Mouse (Mus musculus) neural tube, embryonic 13.5 days (tissue): ENCODE results near the gene Chst8. TPM values are rescaled to one million over a fixed set of nuclear protein-coding genes. Genes with fewer than 3 reads are reported as not detected.

Source experiments
- ATAC-seq: fragments of 200-750 bp; cut with Nextera tagmentation; 2 replicates; pipeline ENCODE4 v1.8.0; 2017; ENCODE audit warnings: low read depth, mild to moderate bottlenecking, moderate TSS enrichment, moderate library complexity
- H3K27ac ChIP-seq: fragments of 300-500 bp; sonication (generic); replicated peaks from 2 replicates; pipeline ENCODE4 v1.5.1; 2015; ENCODE audit warnings: moderate library complexity, mild to moderate bottlenecking, inconsistent platforms
- H3K27me3 ChIP-seq: fragments of 300-500 bp; sonication (generic); 2 replicates; pipeline ENCODE4 v1.6.1; 2015; ENCODE audit warnings: mild to moderate bottlenecking, inconsistent platforms
- H3K36me3 ChIP-seq: fragments of 300-500 bp; sonication (generic); 2 replicates; pipeline ENCODE4 v1.6.1; 2015; ENCODE audit warnings: mild to moderate bottlenecking, inconsistent platforms
- H3K4me1 ChIP-seq: fragments of 300-500 bp; sonication (generic); replicated peaks from 2 replicates; pipeline ENCODE4 v1.6.1; 2015; ENCODE audit warnings: inconsistent platforms
- H3K4me2 ChIP-seq: fragments of 300-500 bp; sonication (generic); 2 replicates; pipeline ENCODE4 v1.6.1; 2015; ENCODE audit warnings: inconsistent platforms, mild to moderate bottlenecking, moderate library complexity
- H3K4me3 ChIP-seq: fragments of 300-500 bp; sonication (generic); 2 replicates; pipeline ENCODE4 v1.5.1; 2015; ENCODE audit warnings: mild to moderate bottlenecking, inconsistent platforms
- H3K9ac ChIP-seq: fragments of 300-500 bp; sonication (generic); 2 replicates; pipeline ENCODE4 v1.6.1; 2015; ENCODE audit warnings: moderate library complexity, mild to moderate bottlenecking, inconsistent platforms
- H3K9me3 ChIP-seq: fragments of 300-500 bp; sonication (generic); 2 replicates; pipeline ENCODE4 v1.6.1; 2016; ENCODE audit warnings: inconsistent platforms
- WGBS: fragments of 180-500 bp; shearing (Covaris S2); methylation state at CpG from one replicate; pipeline ENCODE4 v1.1.7; 2015; 5-methylcytosine and 5-hydroxymethylcytosine counted together
- polyA plus RNA-seq: library from polyadenylated mRNA; unstranded; fragments of >200 nt; fragmentation: Nextera tagmentation; extraction: Ambion mirVana; gene quantifications from 2 replicates; pipeline ENCODE4 v1.2.1, GENCODE M21; 2015

Gene Chst8
- polyA plus RNA-seq, 1 experiment from 2014 or later: 42.1 TPM

DNA sequence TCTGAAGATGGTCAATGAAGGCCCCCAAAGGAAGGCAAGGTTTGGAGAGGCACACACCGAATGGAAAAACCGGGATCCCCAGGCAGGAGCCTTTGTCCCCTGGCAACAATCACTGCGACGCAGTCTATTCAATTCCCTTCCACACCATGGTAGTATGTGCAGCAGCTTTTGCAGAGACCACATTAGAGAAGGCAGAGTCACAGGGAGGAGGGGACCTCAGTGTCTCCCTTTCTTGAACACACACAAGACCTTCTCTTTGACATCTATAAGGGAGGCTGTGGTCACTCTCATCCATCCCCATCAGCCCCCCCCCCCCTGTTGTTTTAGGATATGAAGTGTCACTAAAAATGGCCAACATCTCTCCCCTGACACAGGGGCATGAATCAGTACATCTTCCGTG is 39.2 kb downstream of the Chst8 start:
- Histone ChIP-seq H3K9me3 (no peaks in the 10 kb centered on the region), H3K9ac (no peak overlapping the region), H3K27me3 (no peaks in the 10 kb centered on the region), H3K4me3 (no peak overlapping the region), H3K4me1 (peaks cover 53% of the 10 kb centered on the region), H3K4me2 (peak overlapping the region; percentile 43), H3K27ac (peak overlapping the region; percentile 92), H3K36me3 (no peaks in the 10 kb centered on the region)
- WGBS: 29% methylated on average over 5 of the region's 5 CpGs
- peak; percentile 51 for ATAC-seq

DNA sequence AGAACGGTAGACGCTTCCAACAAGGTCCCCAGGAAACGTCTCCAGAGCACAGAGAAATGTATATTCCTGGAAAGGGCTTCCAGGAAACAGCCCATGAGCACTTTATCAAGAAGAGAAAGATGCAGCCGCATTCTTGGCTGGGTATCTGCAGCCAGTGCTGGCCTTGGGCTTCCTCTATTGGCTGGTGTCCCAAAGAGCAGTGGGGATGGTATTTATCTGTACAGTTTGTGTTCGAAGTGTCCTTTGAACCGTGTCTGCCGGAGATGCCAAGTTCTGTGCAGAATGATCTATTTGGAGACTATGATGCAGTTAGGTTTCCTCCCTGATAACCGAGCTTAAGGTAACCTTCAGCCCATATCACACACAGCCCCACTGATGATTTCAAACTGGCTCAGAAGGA is 43.0 kb downstream of the Chst8 start:
- Histone ChIP-seq H3K27ac (no peak overlapping the region), H3K4me2 (no peak overlapping the region), H3K27me3 (no peaks in the 10 kb centered on the region), H3K36me3 (no peaks in the 10 kb centered on the region), H3K9ac (no peak overlapping the region), H3K4me1 (peaks cover 47% of the 10 kb centered on the region), H3K9me3 (no peaks in the 10 kb centered on the region), H3K4me3 (no peak overlapping the region)
- WGBS: 79% methylated on average over 8 of the region's 8 CpGs
- no peak for ATAC-seq

DNA sequence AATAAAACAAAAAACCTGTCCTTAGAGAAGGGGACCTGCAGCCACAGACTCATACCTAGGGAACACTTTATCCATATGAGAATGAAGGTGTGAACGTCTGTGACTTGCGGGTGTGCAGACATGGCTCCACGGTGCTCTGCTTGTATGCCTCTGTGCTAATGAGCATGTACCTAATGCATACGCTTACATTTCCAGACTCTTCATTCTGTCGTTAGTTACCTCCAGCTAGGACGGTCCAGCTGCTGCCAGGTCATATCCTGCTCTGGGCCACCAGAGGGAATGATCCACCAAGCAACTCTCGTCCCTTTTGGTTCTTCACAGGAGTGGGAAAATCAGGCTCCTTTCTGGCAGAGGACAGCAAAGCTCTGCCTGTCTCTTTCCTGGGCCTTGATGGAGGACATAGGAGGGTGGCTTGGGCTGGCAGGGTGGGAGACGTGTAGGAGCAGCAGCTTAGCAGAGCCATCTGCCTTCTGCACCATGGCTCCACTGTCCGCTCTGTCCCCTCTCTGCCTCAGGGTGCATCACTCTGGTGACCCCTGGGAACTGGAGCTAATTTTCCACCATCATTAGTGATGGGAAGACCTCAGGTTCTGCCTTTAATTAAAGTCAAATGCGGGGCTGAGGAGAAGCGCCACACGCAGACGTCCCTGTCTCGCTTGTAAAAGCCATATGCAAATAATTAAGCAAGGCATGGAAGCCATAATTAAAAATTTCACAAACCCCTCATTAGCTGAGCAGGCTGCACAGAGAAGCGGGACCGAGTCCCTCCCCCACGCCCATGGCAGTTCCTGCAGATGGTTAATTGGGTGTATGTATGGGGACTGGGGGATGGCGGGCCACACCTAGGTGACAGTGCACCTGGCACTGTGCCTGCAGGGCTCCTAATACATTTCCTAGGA is 48.0 kb downstream of the Chst8 start:
- Histone ChIP-seq H3K27ac (peak overlapping the region; percentile 89), H3K9me3 (no peaks in the 10 kb centered on the region), H3K4me3 (no peak overlapping the region), H3K4me2 (peak overlapping the region; percentile 17; the same call in 1 of the 2 replicates), H3K36me3 (no peaks in the 10 kb centered on the region), H3K27me3 (no peaks in the 10 kb centered on the region), H3K4me1 (peaks cover 41% of the 10 kb centered on the region), H3K9ac (peak overlapping the region; percentile 57; the same call in 1 of the 2 replicates)
- ATAC-seq: peak; percentile 87
- WGBS: 35% methylated on average over 18 of the region's 18 CpGs

DNA sequence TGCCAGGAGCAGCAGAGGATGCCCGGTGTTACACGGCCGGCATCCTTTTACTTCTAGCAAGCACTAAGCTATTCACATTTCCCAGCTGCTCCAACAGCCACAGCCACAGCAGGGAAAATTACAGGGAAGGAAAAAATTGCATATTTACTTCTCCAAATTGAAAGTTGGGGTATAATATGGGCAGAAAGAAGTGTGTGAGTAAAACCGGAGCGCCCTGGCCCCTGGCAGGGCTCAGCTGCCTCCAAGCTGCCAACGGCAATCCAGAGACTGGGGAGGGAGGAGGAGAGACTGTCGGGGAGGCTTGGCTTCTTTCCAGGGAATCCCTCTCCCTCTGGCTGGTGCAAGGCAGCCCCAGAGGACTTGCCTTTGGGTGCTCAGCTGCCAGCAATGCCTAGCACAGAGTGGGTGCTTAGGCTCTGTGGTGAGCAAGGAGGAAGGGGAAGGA is 53.1 kb downstream of the Chst8 start:
- Histone ChIP-seq H3K27ac (peak overlapping the region; percentile 76), H3K36me3 (no peaks in the 10 kb centered on the region), H3K4me1 (peaks cover 39% of the 10 kb centered on the region), H3K4me2 (peak overlapping the region; percentile 6), H3K9ac (no peak overlapping the region), H3K9me3 (no peaks in the 10 kb centered on the region), H3K4me3 (no peak overlapping the region), H3K27me3 (no peaks in the 10 kb centered on the region)
- 40% methylated on average over 7 of the region's 7 CpGs for WGBS
- no peak for ATAC-seq

DNA sequence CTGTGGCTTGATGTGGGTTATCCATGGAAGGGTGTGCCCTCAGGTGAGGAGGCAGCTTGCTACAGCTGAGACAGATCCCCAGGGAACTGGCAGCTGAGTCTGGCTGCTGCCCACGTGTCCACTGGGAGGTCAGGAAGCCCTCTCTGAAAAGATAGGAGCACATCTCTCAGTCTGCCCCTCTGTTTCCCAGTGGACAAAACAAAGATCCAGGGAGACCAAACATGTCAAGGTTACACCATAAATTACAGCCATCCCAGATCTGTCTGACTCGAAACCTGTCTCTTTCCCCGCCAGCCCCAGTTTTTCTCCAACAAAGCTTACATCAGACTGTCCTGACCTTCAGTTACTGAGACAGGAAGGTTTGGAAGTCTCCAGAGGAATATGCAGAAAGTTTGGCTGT is 53.8 kb downstream of the Chst8 start:
- peaks cover 39% of the 10 kb centered on the region for H3K4me1 ChIP-seq
- H3K36me3 ChIP-seq: no peaks in the 10 kb centered on the region
- 30% methylated on average over 3 of the region's 3 CpGs for WGBS
- H3K27me3 ChIP-seq: no peaks in the 10 kb centered on the region
- H3K27ac ChIP-seq: peak overlapping the region; percentile 76
- H3K4me3 ChIP-seq: no peak overlapping the region
- H3K9me3 ChIP-seq: no peaks in the 10 kb centered on the region
- ATAC-seq: no peak
- no peak overlapping the region for H3K9ac ChIP-seq
- peak overlapping the region; percentile 6 for H3K4me2 ChIP-seq

DNA sequence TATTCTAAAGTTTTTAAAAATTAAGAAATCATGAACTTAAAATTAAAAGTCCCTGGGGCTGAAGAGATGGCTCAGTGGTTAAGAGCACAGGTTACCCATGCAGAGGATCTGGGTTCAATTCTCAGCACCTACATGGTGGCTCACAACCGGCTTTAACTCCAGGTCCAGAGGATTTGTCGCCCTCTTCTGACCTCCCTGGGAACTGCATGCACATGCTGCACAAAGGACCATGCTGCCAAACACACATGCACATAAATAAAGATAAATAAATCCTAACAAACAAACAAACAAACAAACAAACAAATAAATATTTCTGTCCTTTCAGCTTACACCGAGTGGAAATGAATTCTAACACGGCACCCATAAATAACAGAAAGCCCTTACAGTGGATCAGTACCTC is 55.0 kb downstream of the Chst8 start:
- Histone ChIP-seq H3K9ac (no peak overlapping the region), H3K4me1 (peaks cover 46% of the 10 kb centered on the region), H3K4me2 (no peak overlapping the region), H3K9me3 (no peaks in the 10 kb centered on the region), H3K27me3 (no peaks in the 10 kb centered on the region), H3K27ac (no peak overlapping the region), H3K36me3 (no peaks in the 10 kb centered on the region), H3K4me3 (no peak overlapping the region)
- no peak for ATAC-seq
- WGBS: 83% methylated on average over 4 of the region's 4 CpGs

DNA sequence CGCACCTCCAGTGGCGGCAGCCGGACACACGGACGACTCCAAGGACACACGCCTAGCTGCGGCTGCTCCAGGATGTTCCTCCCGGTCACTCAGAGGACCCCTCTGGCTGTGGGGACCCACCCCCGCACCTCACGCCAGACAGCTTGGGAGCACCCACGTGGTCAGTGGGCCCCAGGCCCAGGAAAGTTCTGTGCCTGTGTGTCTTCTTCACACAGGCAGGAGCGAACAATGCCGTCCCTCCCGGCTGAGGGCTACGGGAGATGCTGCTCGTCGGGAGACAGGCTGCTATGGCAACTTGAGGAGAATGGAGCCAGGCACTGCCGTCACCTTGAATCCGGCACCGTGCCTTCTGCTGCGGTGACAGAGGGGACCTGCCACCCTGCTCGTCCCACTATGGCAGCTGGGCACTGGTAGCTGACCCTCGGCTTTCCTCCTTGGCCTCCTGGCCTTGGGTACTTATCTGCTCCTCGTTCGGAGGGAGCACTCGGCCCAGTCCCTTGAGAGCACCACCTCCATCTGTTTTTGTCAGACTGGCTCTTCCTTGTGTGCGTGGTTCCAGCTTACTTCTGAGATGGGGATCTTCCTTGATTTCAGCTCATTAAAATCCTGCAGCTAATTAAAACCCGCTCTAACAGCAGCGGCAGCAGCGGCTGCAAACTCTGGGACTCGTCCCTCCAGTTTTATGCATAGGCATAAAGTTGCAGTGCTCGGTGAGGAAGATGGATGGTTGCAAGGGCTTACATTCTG is 59.2 kb downstream of the Chst8 start:
- H3K27me3 ChIP-seq: no peaks in the 10 kb centered on the region
- H3K27ac ChIP-seq: peak overlapping the region; percentile 74
- no peaks in the 10 kb centered on the region for H3K9me3 ChIP-seq
- 0 out of 2 replicates have a peak overlapping the region, but pooled peaks have one; percentile 26 for H3K9ac ChIP-seq
- H3K4me3 ChIP-seq: no peak overlapping the region
- WGBS: 39% methylated on average over 32 of the region's 32 CpGs
- peak overlapping the region; percentile 34 for H3K4me2 ChIP-seq
- ATAC-seq: peak; percentile 38
- H3K4me1 ChIP-seq: peaks cover 44% of the 10 kb centered on the region
- H3K36me3 ChIP-seq: no peaks in the 10 kb centered on the region

DNA sequence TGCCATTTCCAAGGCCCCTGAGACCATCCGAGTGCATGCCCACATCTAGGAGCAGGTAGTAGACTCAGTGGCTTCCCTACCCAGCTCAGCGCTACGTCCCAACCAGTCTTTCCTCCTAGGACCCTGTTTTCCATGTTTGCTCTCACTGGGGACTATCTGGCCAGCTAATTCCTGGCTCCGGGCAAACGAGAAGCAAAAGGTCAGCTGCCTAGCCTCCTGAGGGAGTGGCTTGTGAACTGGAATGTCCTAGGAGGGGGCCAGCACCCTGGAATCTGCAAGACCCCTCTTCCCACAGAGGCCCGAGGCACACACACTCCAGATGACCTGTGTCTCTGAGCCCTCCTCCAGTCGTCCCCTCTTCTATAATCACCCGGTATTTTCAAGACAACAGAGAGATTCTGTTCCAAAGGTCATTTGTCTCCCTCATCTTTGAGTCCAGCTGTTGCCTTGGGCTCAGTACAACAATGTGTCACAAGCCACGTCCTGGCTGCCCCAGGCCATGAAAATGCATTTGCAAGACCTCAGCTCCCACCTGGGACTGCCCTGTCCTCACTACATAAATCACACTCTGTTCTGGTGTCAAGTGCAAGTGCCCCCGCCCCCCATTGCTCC is 60.3 kb downstream of the Chst8 start:
- WGBS: 28% methylated on average over 10 of the region's 10 CpGs
- 0 out of 2 replicates have a peak, but pooled peaks have one; percentile 16 for ATAC-seq
- H3K4me1 ChIP-seq: peaks cover 40% of the 10 kb centered on the region
- H3K27ac ChIP-seq: peak overlapping the region; percentile 74; the same call in 1 of the 2 replicates
- H3K36me3 ChIP-seq: no peaks in the 10 kb centered on the region
- no peak overlapping the region for H3K9ac ChIP-seq
- H3K4me3 ChIP-seq: no peak overlapping the region
- no peaks in the 10 kb centered on the region for H3K27me3 ChIP-seq
- no peaks in the 10 kb centered on the region for H3K9me3 ChIP-seq
- H3K4me2 ChIP-seq: no peak overlapping the region

DNA sequence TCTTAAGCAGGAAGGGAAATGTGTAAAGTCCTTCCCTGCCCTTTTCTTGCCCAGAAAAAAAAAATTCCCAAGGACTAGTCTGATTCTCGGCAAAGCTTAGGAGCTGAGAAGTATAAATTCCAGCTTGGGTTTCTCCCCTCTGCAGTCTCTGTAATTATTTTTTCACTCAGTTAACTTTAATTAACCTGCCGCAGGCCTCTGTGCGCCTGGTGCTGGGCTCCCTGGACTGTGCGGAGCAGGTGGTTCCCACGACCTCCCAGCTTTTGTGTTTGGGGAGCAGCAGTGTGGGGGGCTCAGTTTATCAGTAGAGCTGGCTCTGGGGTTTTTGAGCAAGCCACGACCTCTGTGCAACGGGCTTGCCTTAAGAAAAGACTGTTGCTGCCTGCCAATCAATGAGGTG is 62.2 kb downstream of the Chst8 start:
- no peak for ATAC-seq
- 46% methylated on average over 7 of the region's 7 CpGs for WGBS
- Histone ChIP-seq H3K9ac (no peak overlapping the region), H3K4me1 (peaks cover 56% of the 10 kb centered on the region), H3K36me3 (no peaks in the 10 kb centered on the region), H3K27ac (0 out of 2 replicates have a peak overlapping the region, but pooled peaks have one; percentile 9), H3K4me2 (no peak overlapping the region), H3K27me3 (no peaks in the 10 kb centered on the region), H3K4me3 (no peak overlapping the region), H3K9me3 (no peaks in the 10 kb centered on the region)

DNA sequence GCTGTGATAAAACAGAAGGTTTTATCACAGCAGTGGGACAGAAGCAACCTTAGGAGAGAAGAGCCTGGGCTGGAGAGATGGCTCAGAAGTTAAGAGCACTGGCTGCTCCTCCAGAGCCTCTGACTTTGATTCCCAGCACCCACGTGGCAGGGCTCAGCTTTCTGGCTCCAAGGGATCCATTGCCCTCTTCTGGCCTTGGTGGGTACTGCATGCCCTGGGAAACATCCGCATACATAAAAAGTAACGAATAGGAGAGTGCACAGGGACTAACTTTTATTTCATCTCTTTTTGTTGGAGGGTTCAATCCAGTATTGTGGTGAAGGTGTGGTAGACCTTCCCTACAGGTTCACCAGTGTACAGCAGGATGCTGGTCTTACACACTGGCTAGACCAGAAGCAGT is 62.8 kb downstream of the Chst8 start:
- H3K4me1 ChIP-seq: peaks cover 59% of the 10 kb centered on the region
- no peak for ATAC-seq
- 53% methylated on average over 3 of the region's 3 CpGs for WGBS

DNA sequence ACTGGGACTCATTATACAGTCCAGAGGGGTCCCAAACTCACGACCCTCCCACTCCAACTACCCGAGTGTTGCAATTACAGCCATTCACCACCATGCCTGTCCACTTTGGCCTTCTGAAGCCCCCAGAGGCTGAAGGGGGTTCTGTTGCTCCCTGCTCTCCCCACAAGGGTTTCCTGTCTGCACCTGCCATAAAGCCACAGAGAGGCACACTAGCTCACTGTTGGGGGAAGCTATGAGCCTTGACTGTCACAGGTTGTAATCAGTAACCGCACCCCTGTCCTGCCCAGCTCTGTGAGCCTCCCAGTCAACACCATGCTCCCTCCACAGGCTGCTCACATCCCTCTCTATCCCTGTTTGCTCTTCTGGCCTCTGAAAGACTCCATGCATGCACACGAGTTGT is 64.0 kb downstream of the Chst8 start:
- no peak overlapping the region for H3K27ac ChIP-seq
- WGBS: 73% methylated on average over 4 of the region's 4 CpGs
- no peaks in the 10 kb centered on the region for H3K9me3 ChIP-seq
- peaks cover 47% of the 10 kb centered on the region for H3K4me1 ChIP-seq
- no peaks in the 10 kb centered on the region for H3K36me3 ChIP-seq
- no peaks in the 10 kb centered on the region for H3K27me3 ChIP-seq
- no peak overlapping the region for H3K4me3 ChIP-seq
- no peak for ATAC-seq
- no peak overlapping the region for H3K4me2 ChIP-seq
- no peak overlapping the region for H3K9ac ChIP-seq

More for the DNA sequence above, 62.8 kb downstream of the Chst8 start:
- Histone ChIP-seq H3K4me2 (no peak overlapping the region), H3K27ac (no peak overlapping the region), H3K36me3 (no peaks in the 10 kb centered on the region), H3K9ac (no peak overlapping the region), H3K9me3 (no peaks in the 10 kb centered on the region), H3K27me3 (no peaks in the 10 kb centered on the region), H3K4me3 (no peak overlapping the region)

DNA sequence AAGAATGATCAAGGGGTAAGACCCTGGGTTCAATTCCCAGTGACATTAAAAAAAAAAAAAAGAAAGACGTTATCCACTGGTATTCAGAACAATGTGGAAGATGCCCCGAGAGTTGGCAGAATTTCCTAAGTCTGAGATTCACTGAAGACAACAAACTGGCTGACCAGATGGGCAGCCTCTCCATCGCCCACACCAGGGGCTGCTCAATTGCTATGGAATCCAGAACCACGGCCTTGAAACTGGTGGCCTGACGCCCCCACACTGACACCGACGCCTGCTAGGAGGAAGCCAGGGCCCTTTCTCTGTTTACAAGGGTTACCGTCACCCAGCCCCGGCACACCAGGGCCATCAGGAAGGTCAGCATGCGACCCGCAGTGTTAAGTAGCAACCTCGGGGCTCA is 64.8 kb downstream of the Chst8 start:
- Histone ChIP-seq H3K27ac (no peak overlapping the region), H3K4me2 (no peak overlapping the region), H3K9me3 (no peaks in the 10 kb centered on the region), H3K27me3 (no peaks in the 10 kb centered on the region), H3K36me3 (no peaks in the 10 kb centered on the region), H3K4me1 (peaks cover 39% of the 10 kb centered on the region), H3K4me3 (no peak overlapping the region), H3K9ac (no peak overlapping the region)
- no peak for ATAC-seq
- 82% methylated on average over 12 of the region's 12 CpGs for WGBS
